Comparison of ENCODE assay signal across 13 mouse cellular contexts in the genomic region with DNA sequence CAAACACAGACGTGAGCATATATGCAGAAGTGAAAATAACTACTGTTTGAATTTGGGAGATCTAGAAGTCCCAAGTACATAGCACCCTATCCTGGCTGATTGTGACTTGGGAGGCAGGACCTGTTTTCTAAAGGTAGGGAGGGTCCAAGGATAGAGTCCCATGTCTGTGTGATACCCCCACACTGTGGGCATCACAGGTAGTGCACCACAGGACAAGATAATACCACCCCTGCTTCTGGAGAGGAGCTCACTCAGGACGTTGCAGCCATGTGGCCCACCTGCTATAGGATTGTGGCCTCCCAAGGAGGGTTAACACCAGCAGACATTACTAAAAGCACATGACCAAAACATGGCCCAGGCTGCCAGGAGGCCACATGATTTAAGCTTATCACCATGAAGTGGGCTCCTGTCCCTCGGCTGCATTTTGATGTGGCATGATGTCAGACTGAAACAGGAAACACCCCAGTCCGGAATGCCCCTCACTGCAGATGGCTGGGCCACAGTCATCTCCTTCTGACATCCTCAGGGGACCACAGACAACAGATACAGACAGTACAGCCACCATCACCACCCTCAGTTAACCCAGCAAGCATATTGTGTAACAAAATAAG.
DNase-seq lines count a peak whose midpoint lies in the region; ATAC-seq and TF ChIP-seq lines count a peak whose summit lies in the region.
"Had no signal": no experiment of that assay in that cellular context is flagged by ENCODE, and none has a peak within 500 bp of the region (broad histone marks: within the 10 kb centered on the region; RNA-seq: fewer than 3 reads in every experiment).

No protein-coding gene starts in this region.

- H3K4me3 ChIP-seq in lung, postnatal 0 days (ENCODE audit: low read depth, low read length): no peak overlapping the region
- H3K4me3 ChIP-seq in cortical plate, adult 2 months (ENCODE audit: insufficient read depth, low read length): no peak overlapping the region
- no peak overlapping the region for H3K4me3 ChIP-seq in thymus, adult 2 months (ENCODE audit: control insufficient read depth, insufficient read depth, low read length)
- H3K4me3 ChIP-seq: limb, embryonic 13.5 days had no signal

- no peak overlapping the region for H3K27ac ChIP-seq in lung, postnatal 0 days (ENCODE audit: low read length)
- no peak overlapping the region for H3K27ac ChIP-seq in cortical plate, adult 2 months (ENCODE audit: insufficient read depth, low read length)
- H3K27ac ChIP-seq in thymus, adult 2 months (ENCODE audit: control insufficient read depth, insufficient read depth, low read length): no peak overlapping the region
- H3K27ac ChIP-seq: limb, embryonic 13.5 days had no signal

- peak; percentile 10 for DNase-seq in heart, postnatal 4 days
- DNase-seq in heart, adult 18-20 months: no peak
- DNase-seq in lung, postnatal 0 days (ENCODE audit: low spot score): no peak
- DNase-seq in lung, adult 18-20 months: no peak
- DNase-seq in retina, postnatal 1 day: peak; percentile 60
- DNase-seq in thymus, adult 2 months: no peak
- DNase-seq: kidney, adult 9 months; right cerebral cortex, postnatal 25 days; thymus, adult 18-20 months had no signal

- peak; percentile 37 for TF ChIP-seq CTCF in lung, postnatal 0 days (IDR thresholded peaks at IDR 0.05)
- peak; percentile 27; the same call in 1 of the 2 replicates for TF ChIP-seq CTCF in cortical plate, adult 2 months (IDR thresholded peaks at IDR 0.05; ENCODE audit: extremely low read depth, insufficient read depth, low read length)
- no peak for TF ChIP-seq CTCF in thymus, adult 2 months (IDR thresholded peaks at IDR 0.05; ENCODE audit: borderline replicate concordance, control insufficient read depth, extremely low read depth, insufficient read depth, low read length, poor library complexity)

- H3K27me3 ChIP-seq in lung, postnatal 0 days (replicated peaks; ENCODE audit: insufficient read depth, low read length): no peaks in the 10 kb centered on the region
- no peaks in the 10 kb centered on the region for H3K27me3 ChIP-seq in thymus, adult 2 months (ENCODE audit: control insufficient read depth, insufficient read depth, low read length)

- no peaks in the 10 kb centered on the region for H3K4me1 ChIP-seq in lung, postnatal 0 days (ENCODE audit: insufficient read depth, low read depth, low read length)
- H3K4me1 ChIP-seq in cortical plate, adult 2 months (ENCODE audit: control insufficient read depth, insufficient read depth, low read length): no peaks in the 10 kb centered on the region
- no peaks in the 10 kb centered on the region for H3K4me1 ChIP-seq in thymus, adult 2 months (replicated peaks; ENCODE audit: control insufficient read depth, insufficient read depth, low read length)

- WGBS in lung, postnatal 0 days: 50% methylated on average over 4 of the region's 4 CpGs
- 47% methylated on average over 4 of the region's 4 CpGs for WGBS in thymus, adult 2 months

- no peak for TF ChIP-seq POLR2A in cortical plate, adult 2 months (IDR thresholded peaks at IDR 0.05; ENCODE audit: extremely low read depth, insufficient read depth, low read length)
- TF ChIP-seq POLR2A in thymus, adult 2 months (IDR thresholded peaks at IDR 0.05; ENCODE audit: control insufficient read depth, extremely low read depth, insufficient read depth, low read length, poor library complexity): no peak

- H3K9me3 ChIP-seq in lung, postnatal 0 days (ENCODE audit: low read length): no peaks in the 10 kb centered on the region
- H3K9me3 ChIP-seq: limb, embryonic 13.5 days had no signal

- TF ChIP-seq EP300 in lung, postnatal 0 days (IDR thresholded peaks at IDR 0.05): no peak

- H3K36me3 ChIP-seq in lung, postnatal 0 days (ENCODE audit: insufficient read depth, low read length): no peaks in the 10 kb centered on the region
- H3K36me3 ChIP-seq in thymus, adult 2 months (ENCODE audit: control insufficient read depth, insufficient read depth, low read length): no peaks in the 10 kb centered on the region
- H3K36me3 ChIP-seq: limb, embryonic 13.5 days had no signal

- no peak overlapping the region for H3K9ac ChIP-seq in lung, postnatal 0 days (replicated peaks; ENCODE audit: low read depth)
- H3K9ac ChIP-seq: limb, embryonic 13.5 days had no signal

- H3K4me2 ChIP-seq in lung, postnatal 0 days (replicated peaks; ENCODE audit: low read depth, low read length): no peak overlapping the region
- H3K4me2 ChIP-seq: heart, embryonic 11.5 days; limb, embryonic 13.5 days had no signal

- no peak for ATAC-seq in lung, postnatal 0 days
- ATAC-seq in activated CD4-positive, CD25-positive, alpha-beta regulatory T cell, adult 4 months: no peak

Comparison
In these comparisons a context has a peak if more than half of its experiments do, and no peak if none do; other contexts are left out.
1. DNase-seq: peak in heart, postnatal 4 days (single experiment) and retina, postnatal 1 day (single experiment); none in heart, adult 18-20 months (0 of 2), lung, postnatal 0 days (single experiment), lung, adult 18-20 months (0 of 2) and thymus, adult 2 months (single experiment).